Mouse (Mus musculus) mature B cell (primary cell): ENCODE measurements around the gene Gm20696.

Source experiments
- in situ Hi-C: fragments of 300-500 bp; cut with MboI; formaldehyde crosslinking; loops from 2 replicates; pipeline ENCODE4 v1.14.3; 2019

The Gm20696 gene

GRCm38 (mm10) chr6:99666318-99667171 lies at the start of gene Gm20696, which contains the start of gene Eif4e3:
Gene Gm20696, minus strand, starts transcription at chr6:99666797.
Gene Eif4e3, minus strand, starts transcription at chr6:99666771.
- in situ Hi-C loops: no loop called here

- in situ Hi-C loops: no loop called here
Measured at GRCm38 (mm10) chr6:99715913-99716312, 49.3 kb upstream of the Gm20696 start.

GRCm38 (mm10) chr6:99715191-99715590 lies 48.6 kb upstream of the Gm20696 start:
- in situ Hi-C loops: no loop called here

- in situ Hi-C loops: no loop called here
Measured at GRCm38 (mm10) chr6:99713256-99713655, 46.7 kb upstream of the Gm20696 start.

GRCm38 (mm10) chr6:99711576-99712101 lies 45.0 kb upstream of the Gm20696 start:
- in situ Hi-C loops: no loop called here

- in situ Hi-C loops: no loop called here
Measured at GRCm38 (mm10) chr6:99700484-99700883, 33.9 kb upstream of the Gm20696 start.

- in situ Hi-C loops: no loop called here
Measured at GRCm38 (mm10) chr6:99692916-99693841, 26.6 kb upstream of the Gm20696 start.

GRCm38 (mm10) chr6:99692206-99692915 lies 25.8 kb upstream of the Gm20696 start, which contains the start of gene Gpr27:
Gene Gpr27, plus strand, starts transcription at chr6:99692679.
- in situ Hi-C loops: no loop called here

- in situ Hi-C loops: no loop called here
Measured at GRCm38 (mm10) chr6:99691666-99692205, 25.1 kb upstream of the Gm20696 start.

- in situ Hi-C loops: no loop called here
Measured at GRCm38 (mm10) chr6:99688513-99688912, 21.9 kb upstream of the Gm20696 start.

- in situ Hi-C loops: no loop called here
Measured at GRCm38 (mm10) chr6:99684899-99685298, 18.3 kb upstream of the Gm20696 start.

- in situ Hi-C loops: no loop called here
Measured at GRCm38 (mm10) chr6:99683974-99684373, 17.4 kb upstream of the Gm20696 start.

GRCm38 (mm10) chr6:99678108-99678507 lies 11.5 kb upstream of the Gm20696 start:
- in situ Hi-C loops: no loop called here

- in situ Hi-C loops: no loop called here
Measured at GRCm38 (mm10) chr6:99677325-99677724, 10.7 kb upstream of the Gm20696 start.

GRCm38 (mm10) chr6:99674482-99674881 lies 7.9 kb upstream of the Gm20696 start:
- in situ Hi-C loops: no loop called here

- in situ Hi-C loops: no loop called here
Measured at GRCm38 (mm10) chr6:99671768-99672167, 5.2 kb upstream of the Gm20696 start.

- in situ Hi-C loops: no loop called here
Measured at GRCm38 (mm10) chr6:99670481-99671119, 4.0 kb upstream of the Gm20696 start.

- in situ Hi-C loops: no loop called here
Measured at GRCm38 (mm10) chr6:99669481-99670325, 3.1 kb upstream of the Gm20696 start.

- in situ Hi-C loops: no loop called here
Measured at GRCm38 (mm10) chr6:99667290-99667689, 693 bp upstream of the Gm20696 start.
